Mouse (Mus musculus) intestine, postnatal 0 days (tissue): ENCODE measurements around the gene Slc45a1. TPM values are rescaled to one million over a fixed set of nuclear protein-coding genes. Genes with fewer than 3 reads are reported as not detected.
A peak's percentile ranks its signal among the peaks of the same experiment; 100 is the strongest.

ENCODE experiments used
- ATAC-seq: fragments of 200-750 bp; cut with Nextera tagmentation; 2 replicates; pipeline ENCODE4 v1.8.0; 2017; ENCODE audit warnings: mild to moderate bottlenecking, moderate TSS enrichment, moderate library complexity
- H3K27ac ChIP-seq: fragments of 300-500 bp; sonication (generic); 2 replicates; pipeline ENCODE4 v1.5.1; 2014; ENCODE audit warnings: mild to moderate bottlenecking, low read depth, low read length, moderate library complexity
- H3K27me3 ChIP-seq: fragments of 300-500 bp; sonication (generic); replicated peaks from 2 replicates; pipeline ENCODE4 v1.6.1; 2014; ENCODE audit warnings: low read length, mixed read lengths; ENCODE audit not compliant: control insufficient read depth, insufficient read depth
- H3K36me3 ChIP-seq: fragments of 300-500 bp; sonication (generic); 2 replicates; pipeline ENCODE4 v1.6.1; 2014; ENCODE audit warnings: mild to moderate bottlenecking, moderate library complexity; ENCODE audit not compliant: control insufficient read depth, insufficient read depth
- H3K4me1 ChIP-seq: fragments of 300-500 bp; sonication (generic); replicated peaks from 2 replicates; pipeline ENCODE4 v1.6.1; 2014; ENCODE audit warnings: antibody characterized with exemption, low read length, mixed read lengths; ENCODE audit not compliant: control insufficient read depth, insufficient read depth
- H3K4me2 ChIP-seq: fragments of 300-500 bp; sonication (generic); replicated peaks from 2 replicates; pipeline ENCODE4 v1.6.1; 2014; ENCODE audit warnings: low read depth, mild to moderate bottlenecking, moderate library complexity
- H3K4me3 ChIP-seq: fragments of 300-500 bp; sonication (generic); 2 replicates; pipeline ENCODE4 v1.5.1; 2014; ENCODE audit warnings: low read depth, low read length
- H3K9ac ChIP-seq: fragments of 300-500 bp; sonication (generic); 2 replicates; pipeline ENCODE4 v1.6.1; 2014; ENCODE audit warnings: mild to moderate bottlenecking, low read depth, low read length
- H3K9me3 ChIP-seq: fragments of 300-500 bp; sonication (generic); 2 replicates; pipeline ENCODE4 v1.6.1; 2016; ENCODE audit warnings: mixed run types; ENCODE audit not compliant: control insufficient read depth
- CTCF ChIP-seq: sonication (generic); IDR thresholded peaks from 2 replicates; pipeline ENCODE4 v1.5.1; 2016; ENCODE audit warnings: low read depth, mild to moderate bottlenecking, control low read depth, antibody characterized with exemption, moderate library complexity
- WGBS: fragments of 180-500 bp; shearing (Covaris S2); extraction: QIAGEN DNeasy Blood & Tissue Kit; methylation state at CpG from one replicate; pipeline ENCODE4 v1.1.7; 2014; 5-methylcytosine and 5-hydroxymethylcytosine counted together
- polyA plus RNA-seq: library from polyadenylated mRNA; unstranded; fragments of >200 nt; fragmentation: Nextera tagmentation; extraction: Ambion mirVana; gene quantifications from 2 replicates; pipeline ENCODE4 v1.2.1, GENCODE M21; 2015

Gene Slc45a1
- polyA plus RNA-seq, 1 experiment from 2014 or later, result 0.81 TPM

- no peak overlapping the region for H3K4me2 ChIP-seq
- no peaks in the 10 kb centered on the region for H3K27me3 ChIP-seq
- no peak overlapping the region for H3K27ac ChIP-seq
- no peak for TF ChIP-seq CTCF
- no peak for ATAC-seq
- no peak overlapping the region for H3K9ac ChIP-seq
- no peaks in the 10 kb centered on the region for H3K36me3 ChIP-seq
- no peaks in the 10 kb centered on the region for H3K9me3 ChIP-seq
- no peaks in the 10 kb centered on the region for H3K4me1 ChIP-seq
- H3K4me3 ChIP-seq, result no peak overlapping the region
- 30% methylated on average over 4 of the region's 4 CpGs for WGBS
Measured at GRCm38 (mm10) chr4:150677846-150678224, 25.9 kb upstream of the Slc45a1 start.

- no peak for TF ChIP-seq CTCF
- no peak for ATAC-seq
- H3K4me1 ChIP-seq, result no peaks in the 10 kb centered on the region
- no peak overlapping the region for H3K4me3 ChIP-seq
- H3K9ac ChIP-seq, result no peak overlapping the region
- H3K9me3 ChIP-seq, result no peaks in the 10 kb centered on the region
- H3K36me3 ChIP-seq, result no peaks in the 10 kb centered on the region
- WGBS, result 51% methylated on average over 10 of the region's 10 CpGs
- no peaks in the 10 kb centered on the region for H3K27me3 ChIP-seq
- no peak overlapping the region for H3K27ac ChIP-seq
- H3K4me2 ChIP-seq, result no peak overlapping the region
Measured at GRCm38 (mm10) chr4:150677126-150677845, 25.3 kb upstream of the Slc45a1 start.

DNA sequence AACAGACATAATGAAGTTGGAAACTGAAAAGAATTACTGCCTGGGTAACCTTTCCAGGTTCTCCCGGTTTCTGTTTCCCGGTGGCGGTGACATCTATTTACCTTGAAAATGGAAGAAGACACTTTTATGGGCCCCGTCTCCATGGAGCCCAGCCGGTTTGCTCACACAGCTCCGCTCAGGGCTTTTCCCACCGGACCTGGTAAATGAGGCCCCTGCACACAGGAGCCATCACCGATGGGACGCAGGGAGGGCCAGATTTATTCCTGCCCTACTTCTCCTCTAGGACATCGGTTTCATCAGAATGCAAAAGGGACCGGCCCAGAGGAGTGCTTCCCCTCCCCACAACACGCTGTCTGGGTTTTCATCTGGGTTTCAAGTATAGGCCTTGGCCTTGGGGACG lies 24.1 kb upstream of the Slc45a1 start:
- Histone ChIP-seq H3K27ac (no peak overlapping the region), H3K9me3 (no peaks in the 10 kb centered on the region), H3K4me3 (no peak overlapping the region), H3K4me1 (no peaks in the 10 kb centered on the region), H3K36me3 (no peaks in the 10 kb centered on the region), H3K27me3 (no peaks in the 10 kb centered on the region), H3K4me2 (no peak overlapping the region), H3K9ac (no peak overlapping the region)
- no peak for TF ChIP-seq CTCF
- 43% methylated on average over 13 of the region's 13 CpGs for WGBS
- no peak for ATAC-seq

DNA sequence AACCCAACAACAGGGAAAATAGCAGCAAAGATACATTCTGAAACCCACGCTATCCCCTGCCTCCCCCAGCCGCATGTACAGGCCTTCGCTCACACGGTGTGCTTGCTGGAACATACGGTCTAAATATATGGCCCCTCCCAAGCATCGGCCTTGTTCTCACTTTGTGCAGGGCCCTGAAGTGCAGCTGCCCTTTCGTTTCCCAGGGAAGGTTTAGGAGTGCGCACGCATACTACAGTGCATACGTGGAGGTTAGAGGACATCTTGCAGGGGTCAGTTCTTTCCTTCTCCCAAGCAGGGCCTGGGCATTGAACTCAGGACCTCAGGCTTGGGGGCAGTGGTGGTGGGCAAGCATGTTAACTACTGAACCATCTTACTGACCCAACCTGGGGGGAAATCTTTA lies 23.3 kb upstream of the Slc45a1 start:
- no peaks in the 10 kb centered on the region for H3K27me3 ChIP-seq
- H3K9ac ChIP-seq, result no peak overlapping the region
- no peak overlapping the region for H3K4me3 ChIP-seq
- no peaks in the 10 kb centered on the region for H3K9me3 ChIP-seq
- no peak overlapping the region for H3K4me2 ChIP-seq
- no peak for TF ChIP-seq CTCF
- H3K36me3 ChIP-seq, result no peaks in the 10 kb centered on the region
- H3K27ac ChIP-seq, result no peak overlapping the region
- no peak for ATAC-seq
- WGBS, result 91% methylated on average over 10 of the region's 10 CpGs
- no peaks in the 10 kb centered on the region for H3K4me1 ChIP-seq

- Histone ChIP-seq H3K9me3 (no peaks in the 10 kb centered on the region), H3K27me3 (no peaks in the 10 kb centered on the region), H3K4me3 (no peak overlapping the region), H3K9ac (no peak overlapping the region), H3K4me1 (peaks cover 4% of the 10 kb centered on the region; the same call in 1 of the 2 replicates), H3K36me3 (no peaks in the 10 kb centered on the region), H3K27ac (no peak overlapping the region), H3K4me2 (no peak overlapping the region)
- 78% methylated on average over 10 of the region's 10 CpGs for WGBS
- ATAC-seq, result no peak
- no peak for TF ChIP-seq CTCF
Measured at GRCm38 (mm10) chr4:150665806-150666205, 13.8 kb upstream of the Slc45a1 start.

- 83% methylated on average over 7 of the region's 7 CpGs for WGBS
- H3K4me1 ChIP-seq, result peaks cover 4% of the 10 kb centered on the region; the same call in 1 of the 2 replicates
- H3K9me3 ChIP-seq, result no peaks in the 10 kb centered on the region
- no peaks in the 10 kb centered on the region for H3K27me3 ChIP-seq
- H3K27ac ChIP-seq, result no peak overlapping the region
- TF ChIP-seq CTCF, result peak; percentile 57
- ATAC-seq, result no peak
- H3K4me2 ChIP-seq, result no peak overlapping the region
- no peak overlapping the region for H3K4me3 ChIP-seq
- H3K9ac ChIP-seq, result no peak overlapping the region
- H3K36me3 ChIP-seq, result no peaks in the 10 kb centered on the region
Measured at GRCm38 (mm10) chr4:150664726-150665125, 12.8 kb upstream of the Slc45a1 start.
